Mouse (Mus musculus) embryonic facial prominence, embryonic 14.5 days (tissue): Measurements from ENCODE around the gene Fuca2. TPM values are rescaled to one million over a fixed set of nuclear protein-coding genes. Genes with fewer than 3 reads are reported as not detected.
A peak's percentile ranks its signal among the peaks of the same experiment; 100 is the strongest.

Experiments
- ATAC-seq: fragments of 200-750 bp; cut with Nextera tagmentation; 2 replicates; pipeline ENCODE4 v1.8.0; 2017; ENCODE audit warnings: low read depth, moderate number of reproducible peaks, moderate TSS enrichment
- DNase-seq: peaks from one replicate; pipeline ENCODE4 v3.0.0-alpha.2; 2015; ENCODE audit warnings: low spot score
- H3K27ac ChIP-seq: fragments of 300-500 bp; sonication (generic); replicated peaks from 2 replicates; pipeline ENCODE4 v1.5.1; 2014; ENCODE audit warnings: low read depth, mild to moderate bottlenecking, low read length, moderate library complexity
- H3K27me3 ChIP-seq: fragments of 300-500 bp; sonication (generic); replicated peaks from 2 replicates; pipeline ENCODE4 v1.6.1; 2014; ENCODE audit warnings: low read length; ENCODE audit not compliant: control insufficient read depth, insufficient read depth
- H3K36me3 ChIP-seq: fragments of 300-500 bp; sonication (generic); 2 replicates; pipeline ENCODE4 v1.6.1; 2014; ENCODE audit warnings: low read length, mixed read lengths; ENCODE audit not compliant: control insufficient read depth, insufficient read depth
- H3K4me1 ChIP-seq: fragments of 300-500 bp; sonication (generic); 2 replicates; pipeline ENCODE4 v1.6.1; 2014; ENCODE audit warnings: antibody characterized with exemption, low read length; ENCODE audit not compliant: control insufficient read depth, insufficient read depth
- H3K4me2 ChIP-seq: fragments of 300-500 bp; sonication (generic); 2 replicates; pipeline ENCODE4 v1.6.1; 2014; ENCODE audit warnings: low read depth, mild to moderate bottlenecking, low read length, moderate library complexity, mixed read lengths
- H3K4me3 ChIP-seq: fragments of 300-500 bp; sonication (generic); 2 replicates; pipeline ENCODE4 v1.5.1; 2014; ENCODE audit warnings: low read depth, mild to moderate bottlenecking, low read length
- H3K9ac ChIP-seq: fragments of 300-500 bp; sonication (generic); 2 replicates; pipeline ENCODE4 v1.6.1; 2014; ENCODE audit warnings: low read depth, mild to moderate bottlenecking, low read length, moderate library complexity, mixed read lengths
- H3K9me3 ChIP-seq: fragments of 300-500 bp; sonication (generic); 2 replicates; pipeline ENCODE4 v1.6.1; 2016; ENCODE audit warnings: low read length; ENCODE audit not compliant: control insufficient read depth
- WGBS: fragments of 180-500 bp; shearing (Covaris S2); extraction: QIAGEN DNeasy Blood & Tissue Kit; methylation state at CpG from one replicate; pipeline ENCODE4 v1.1.7; 2014; 5-methylcytosine and 5-hydroxymethylcytosine counted together
- polyA plus RNA-seq: library from polyadenylated mRNA; unstranded; fragments of >200 nt; fragmentation: Nextera tagmentation; extraction: Ambion mirVana; gene quantifications from 2 replicates; pipeline ENCODE4 v1.2.1, GENCODE M21; 2014

The Fuca2 gene
- polyA plus RNA-seq, 1 experiment from 2014 or later, result 63.4 TPM

- peak; percentile 88 for ATAC-seq
- Histone ChIP-seq H3K4me2 (peak within 1 kb of the TSS; percentile 100), H3K9me3 (no peaks in the 10 kb centered on the region), H3K4me1 (peaks cover 11% of the 10 kb centered on the region), H3K27ac (peak within 1 kb of the TSS; percentile 33; the same call in 1 of the 2 replicates), H3K9ac (peak within 1 kb of the TSS; percentile 81), H3K27me3 (peaks cover 18% of the 10 kb centered on the region), H3K4me3 (peak within 1 kb of the TSS; percentile 66), H3K36me3 (no peaks in the 10 kb centered on the region)
- under 1% methylated on average over 34 of the region's 71 CpGs for WGBS
- DNase-seq, result peak; percentile 67
Measured at GRCm38 (mm10) chr10:13473833-13474567, 25.3 kb upstream of the Fuca2 start, which contains the start of gene Phactr2. TSS of gene Phactr2 (minus strand) at chr10:13474412.

- Histone ChIP-seq H3K4me3 (peak overlapping the region; percentile 66), H3K36me3 (no peaks in the 10 kb centered on the region), H3K9ac (peak overlapping the region; percentile 81), H3K4me2 (peak overlapping the region; percentile 100), H3K27ac (no peak overlapping the region), H3K27me3 (peaks cover 18% of the 10 kb centered on the region), H3K9me3 (no peaks in the 10 kb centered on the region), H3K4me1 (peaks cover 11% of the 10 kb centered on the region)
- DNase-seq (no peak), ATAC-seq (0 out of 2 replicates have a peak, but pooled peaks have one; percentile 9)
- 5% methylated on average over 9 of the region's 10 CpGs for WGBS
Measured at GRCm38 (mm10) chr10:13474568-13474955, 24.8 kb upstream of the Fuca2 start.

DNA sequence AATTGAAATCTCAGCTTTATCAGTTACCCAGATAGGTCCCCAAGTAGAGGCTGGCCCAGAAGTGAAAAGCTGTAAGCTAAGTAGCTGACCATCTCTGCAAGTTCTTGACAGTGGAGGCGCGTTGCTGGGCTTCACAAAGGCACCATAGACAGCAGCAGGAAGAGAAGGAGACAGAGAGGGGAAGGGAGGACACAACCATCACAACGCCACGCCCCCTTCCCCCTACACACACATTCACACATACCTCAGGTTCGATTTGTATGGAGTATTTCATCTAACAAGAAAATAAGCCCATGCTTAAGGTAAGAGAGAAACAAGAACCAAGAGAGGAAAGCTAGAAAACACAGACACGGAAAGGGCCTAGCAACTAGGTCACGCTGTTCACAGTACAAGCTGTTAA is 24.2 kb upstream of the Fuca2 start:
- no peak for ATAC-seq

DNA sequence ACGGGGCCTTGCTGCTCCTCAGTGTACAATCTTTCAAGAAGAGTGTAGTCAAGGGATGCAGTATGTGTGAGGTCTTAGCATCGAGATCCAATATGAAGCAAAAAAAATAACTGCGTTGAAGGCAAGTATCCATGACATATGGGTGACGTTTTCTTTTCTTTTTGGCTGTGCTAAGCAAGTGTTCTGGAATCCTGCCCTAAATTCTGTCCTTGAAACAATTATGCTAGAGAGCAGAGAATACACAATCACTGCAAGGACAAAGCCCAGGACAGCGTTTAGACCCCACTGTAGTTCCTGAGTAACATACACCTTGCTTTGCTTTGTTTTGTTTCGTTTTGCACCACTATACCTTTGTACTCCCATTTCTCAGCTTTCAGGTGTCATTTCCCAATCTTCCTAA is 20.0 kb upstream of the Fuca2 start:
- Histone ChIP-seq H3K4me2 (no peak overlapping the region), H3K27ac (no peak overlapping the region), H3K9ac (no peak overlapping the region), H3K27me3 (peaks cover 3% of the 10 kb centered on the region; the same call in 1 of the 2 replicates), H3K36me3 (no peaks in the 10 kb centered on the region), H3K4me1 (peaks cover 7% of the 10 kb centered on the region; the same call in 1 of the 2 replicates), H3K9me3 (no peaks in the 10 kb centered on the region), H3K4me3 (no peak overlapping the region)
- ATAC-seq (no peak), DNase-seq (peak; percentile 51)
- WGBS, result 64% methylated on average over 6 of the region's 6 CpGs

More for the DNA sequence above, 24.2 kb upstream of the Fuca2 start:
- Histone ChIP-seq H3K4me1 (peaks cover 11% of the 10 kb centered on the region), H3K9ac (no peak overlapping the region), H3K27ac (no peak overlapping the region), H3K27me3 (peaks cover 18% of the 10 kb centered on the region), H3K36me3 (no peaks in the 10 kb centered on the region), H3K9me3 (no peaks in the 10 kb centered on the region), H3K4me2 (peak overlapping the region; percentile 100; the same call in 1 of the 2 replicates), H3K4me3 (peak overlapping the region; percentile 66; the same call in 1 of the 2 replicates)
- WGBS, result 20% methylated on average over 7 of the region's 7 CpGs
- DNase-seq, result no peak

- Histone ChIP-seq H3K4me3 (no peak overlapping the region), H3K4me1 (no peaks in the 10 kb centered on the region), H3K4me2 (no peak overlapping the region), H3K36me3 (no peaks in the 10 kb centered on the region), H3K27ac (no peak overlapping the region), H3K9ac (no peak overlapping the region), H3K9me3 (no peaks in the 10 kb centered on the region), H3K27me3 (no peaks in the 10 kb centered on the region)
- no peak for DNase-seq
- WGBS, result 70% methylated on average over 4 of the region's 4 CpGs
- no peak for ATAC-seq
Measured at GRCm38 (mm10) chr10:13485958-13486357, 13.4 kb upstream of the Fuca2 start.

DNA sequence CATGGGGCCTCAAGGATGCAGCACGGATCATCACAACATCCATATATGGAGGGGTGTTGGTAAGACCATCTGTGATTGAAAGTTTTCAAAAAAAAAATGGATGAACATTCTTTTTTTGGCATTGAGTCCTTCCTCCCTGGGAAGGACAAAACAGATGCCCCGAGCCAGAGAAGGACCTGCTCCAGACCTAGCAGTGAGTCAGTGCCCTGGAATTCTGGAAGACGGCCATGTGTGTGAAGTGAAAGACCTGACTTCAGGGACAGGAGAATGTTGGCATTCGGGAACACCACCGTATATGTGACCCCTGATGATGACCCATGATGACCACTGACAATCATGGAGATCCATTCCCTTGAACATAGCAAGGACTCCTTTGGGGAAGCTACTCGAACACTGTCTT is 9.7 kb upstream of the Fuca2 start:
- Histone ChIP-seq H3K36me3 (no peaks in the 10 kb centered on the region), H3K27ac (no peak overlapping the region), H3K27me3 (no peaks in the 10 kb centered on the region), H3K4me1 (no peaks in the 10 kb centered on the region), H3K9me3 (no peaks in the 10 kb centered on the region), H3K9ac (no peak overlapping the region), H3K4me3 (no peak overlapping the region), H3K4me2 (no peak overlapping the region)
- DNase-seq, result no peak
- no peak for ATAC-seq
- WGBS, result 79% methylated on average over 6 of the region's 6 CpGs

DNA sequence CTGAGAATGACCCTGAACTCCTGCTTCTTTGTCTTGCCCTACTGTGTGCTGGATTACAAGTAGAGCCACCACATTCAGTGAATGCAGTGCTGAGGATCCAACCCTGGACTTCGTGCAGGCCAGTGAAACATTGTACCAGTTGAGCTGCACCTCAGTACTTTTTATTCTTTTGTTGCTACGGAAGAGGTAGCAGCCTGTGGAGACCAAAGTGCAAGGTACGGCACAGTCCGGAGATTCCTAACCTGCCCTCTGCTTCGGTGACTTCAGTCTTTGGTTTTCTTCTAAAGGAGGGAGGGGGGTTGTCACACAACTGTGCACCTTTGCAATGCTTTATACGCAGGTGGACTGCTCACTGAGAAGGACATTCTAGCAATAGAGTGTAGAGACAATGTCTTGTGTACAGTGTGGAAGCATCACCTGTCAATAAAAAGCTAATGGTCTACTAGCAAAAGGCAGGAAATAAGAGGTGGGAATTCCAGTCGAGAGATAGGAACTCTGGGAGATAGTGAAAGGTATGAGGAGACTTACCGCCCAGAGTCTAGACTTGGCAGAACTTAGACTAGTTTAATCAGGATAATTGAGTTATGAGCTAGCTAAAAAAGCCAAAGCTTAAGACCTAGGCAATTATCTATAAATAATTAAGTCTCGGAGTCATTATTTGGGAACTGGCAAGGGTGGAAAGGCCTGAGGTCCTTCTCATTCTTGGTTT is 5.2 kb upstream of the Fuca2 start:
- no peaks in the 10 kb centered on the region for H3K27me3 ChIP-seq
- 84% methylated on average over 9 of the region's 9 CpGs for WGBS
- H3K4me1 ChIP-seq, result no peaks in the 10 kb centered on the region
- no peak overlapping the region for H3K4me3 ChIP-seq
- H3K27ac ChIP-seq, result no peak overlapping the region
- ATAC-seq (no peak), DNase-seq (no peak)
- no peak overlapping the region for H3K4me2 ChIP-seq
- no peaks in the 10 kb centered on the region for H3K36me3 ChIP-seq
- no peak overlapping the region for H3K9ac ChIP-seq
- no peaks in the 10 kb centered on the region for H3K9me3 ChIP-seq

DNA sequence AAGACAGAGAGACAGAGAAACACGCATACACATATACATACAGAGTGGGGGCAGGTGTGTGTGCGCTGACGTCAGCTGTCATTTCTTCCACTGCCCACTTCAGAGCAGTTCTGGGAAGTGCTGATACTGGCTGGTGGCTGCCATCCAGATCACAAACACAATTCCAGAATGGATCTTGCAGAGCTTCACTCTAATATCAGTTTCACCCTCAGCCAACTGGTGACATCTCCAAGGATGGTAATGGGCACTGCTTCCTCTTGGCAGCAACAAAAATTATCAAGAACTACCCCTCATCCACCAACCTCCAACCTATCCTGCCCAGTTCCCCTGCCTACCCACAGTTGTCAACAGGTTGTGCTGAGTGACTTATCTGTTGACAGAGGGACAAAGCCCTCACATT is 3.0 kb upstream of the Fuca2 start:
- 98% methylated on average over 3 of the region's 3 CpGs for WGBS
- H3K36me3 ChIP-seq, result no peaks in the 10 kb centered on the region
- no peak overlapping the region for H3K4me3 ChIP-seq
- ATAC-seq (no peak), DNase-seq (no peak)
- H3K27ac ChIP-seq, result no peak overlapping the region
- 0 out of 2 replicates have a peak, but pooled peaks cover 3% of the 10 kb centered on the region for H3K4me1 ChIP-seq
- H3K9me3 ChIP-seq, result no peaks in the 10 kb centered on the region
- no peaks in the 10 kb centered on the region for H3K27me3 ChIP-seq
- no peak overlapping the region for H3K4me2 ChIP-seq
- H3K9ac ChIP-seq, result no peak overlapping the region
